Mouse (Mus musculus): ENCODE measurements around the gene Anxa5. TPM values are rescaled to one million over a fixed set of nuclear protein-coding genes. Genes with fewer than 3 reads are reported as not detected.

Gene Anxa5
- polyA plus RNA-seq, 1 experiment from 2014 or later, result 49.1 TPM

DNA sequence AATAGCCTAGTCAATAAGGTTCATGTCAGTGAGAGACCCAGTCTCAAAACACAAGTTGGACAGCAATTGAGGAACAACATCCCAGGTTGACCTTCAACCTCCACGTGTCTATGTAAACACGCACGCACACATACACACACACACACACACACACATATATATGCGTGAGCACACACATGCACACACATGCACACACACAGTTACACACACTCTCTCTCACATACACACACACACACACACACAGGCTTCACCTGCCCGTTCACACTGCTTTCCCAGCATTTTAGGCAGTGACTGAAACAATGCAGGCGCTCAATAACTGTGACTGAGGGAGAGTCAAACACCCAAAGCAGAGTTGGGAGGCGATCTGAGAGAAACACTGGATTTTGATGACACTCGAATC lies 29.6 kb upstream of the Anxa5 start:
- ATAC-seq (ENCODE audit: low FRiP score, low TSS enrichment) (peak; percentile 43; the same call in 1 of the 2 replicates), DNase-seq (no peak)
- H3K36me3 ChIP-seq (ENCODE audit: control insufficient read depth, insufficient read depth, low read length), result no peaks in the 10 kb centered on the region
- H3K4me1 ChIP-seq (ENCODE audit: control insufficient read depth, insufficient read depth, low read length), result no peaks in the 10 kb centered on the region
- no peak overlapping the region for H3K4me3 ChIP-seq (replicated peaks; ENCODE audit: low read depth, low read length)
- no peaks in the 10 kb centered on the region for H3K9me3 ChIP-seq (ENCODE audit: control insufficient read depth, low read length)
- H3K27me3 ChIP-seq (ENCODE audit: control insufficient read depth, insufficient read depth, low read length), result no peaks in the 10 kb centered on the region
- 0 out of 2 replicates have a peak overlapping the region, but pooled peaks have one; percentile 46 for H3K27ac ChIP-seq (replicated peaks; ENCODE audit: low read depth, low read length)
- no peak overlapping the region for H3K4me2 ChIP-seq (ENCODE audit: low read length)
- no peak overlapping the region for H3K9ac ChIP-seq (replicated peaks; ENCODE audit: low read length)
- 71% methylated on average over 8 of the region's 8 CpGs for WGBS

GRCm38 (mm10) chr3:36501546-36501945 lies 25.9 kb upstream of the Anxa5 start:
- H3K27me3 ChIP-seq (ENCODE audit: control insufficient read depth, insufficient read depth, low read length), result no peaks in the 10 kb centered on the region
- H3K36me3 ChIP-seq (ENCODE audit: control insufficient read depth, insufficient read depth, low read length), result no peaks in the 10 kb centered on the region
- H3K27ac ChIP-seq (replicated peaks; ENCODE audit: low read depth, low read length), result no peak overlapping the region
- DNase-seq (no peak), ATAC-seq (ENCODE audit: low FRiP score, low TSS enrichment) (no peak)
- no peak overlapping the region for H3K4me3 ChIP-seq (replicated peaks; ENCODE audit: low read depth, low read length)
- no peak overlapping the region for H3K9ac ChIP-seq (replicated peaks; ENCODE audit: low read length)
- no peaks in the 10 kb centered on the region for H3K9me3 ChIP-seq (ENCODE audit: control insufficient read depth, low read length)
- WGBS, result 76% methylated on average over 7 of the region's 7 CpGs
- no peak overlapping the region for H3K4me2 ChIP-seq (ENCODE audit: low read length)
- H3K4me1 ChIP-seq (ENCODE audit: control insufficient read depth, insufficient read depth, low read length), result no peaks in the 10 kb centered on the region

- ATAC-seq (ENCODE audit: low FRiP score, low TSS enrichment), result no peak
- Histone ChIP-seq H3K4me2 (ENCODE audit: low read length) (no peak overlapping the region), H3K4me1 (ENCODE audit: control insufficient read depth, insufficient read depth, low read length) (no peaks in the 10 kb centered on the region), H3K27me3 (ENCODE audit: control insufficient read depth, insufficient read depth, low read length) (no peaks in the 10 kb centered on the region), H3K4me3 (replicated peaks; ENCODE audit: low read depth, low read length) (no peak overlapping the region), H3K27ac (replicated peaks; ENCODE audit: low read depth, low read length) (no peak overlapping the region), H3K9ac (replicated peaks; ENCODE audit: low read length) (no peak overlapping the region), H3K9me3 (ENCODE audit: control insufficient read depth, low read length) (no peaks in the 10 kb centered on the region), H3K36me3 (ENCODE audit: control insufficient read depth, insufficient read depth, low read length) (no peaks in the 10 kb centered on the region)
- 87% methylated on average over 8 of the region's 8 CpGs for WGBS
- no peak for DNase-seq
Measured at GRCm38 (mm10) chr3:36500976-36501375, 25.3 kb upstream of the Anxa5 start.

DNA sequence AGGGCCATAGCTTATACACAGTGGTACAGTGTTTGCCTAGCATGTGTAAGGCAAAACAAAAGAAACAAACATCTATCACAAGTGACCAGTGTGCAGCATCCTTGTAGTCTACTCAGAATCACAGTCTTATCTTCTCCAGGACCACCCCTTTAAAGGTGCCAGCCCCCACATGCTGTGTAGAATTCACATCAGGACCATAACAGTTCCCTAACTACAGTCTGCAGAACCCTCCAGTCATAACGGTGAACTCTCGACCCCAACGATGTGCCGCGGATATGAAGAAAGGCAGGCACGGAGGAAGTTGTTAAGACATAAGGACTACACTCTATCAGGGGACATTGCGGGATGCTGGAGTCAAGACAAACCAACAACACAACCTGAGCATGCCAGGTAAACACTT lies 23.7 kb upstream of the Anxa5 start:
- ATAC-seq (ENCODE audit: low FRiP score, low TSS enrichment) (no peak), DNase-seq (no peak)
- Histone ChIP-seq H3K9ac (replicated peaks; ENCODE audit: low read length) (no peak overlapping the region), H3K36me3 (ENCODE audit: control insufficient read depth, insufficient read depth, low read length) (no peaks in the 10 kb centered on the region), H3K27ac (replicated peaks; ENCODE audit: low read depth, low read length) (no peak overlapping the region), H3K27me3 (ENCODE audit: control insufficient read depth, insufficient read depth, low read length) (no peaks in the 10 kb centered on the region), H3K4me3 (replicated peaks; ENCODE audit: low read depth, low read length) (no peak overlapping the region), H3K4me2 (ENCODE audit: low read length) (no peak overlapping the region), H3K9me3 (ENCODE audit: control insufficient read depth, low read length) (no peaks in the 10 kb centered on the region), H3K4me1 (ENCODE audit: control insufficient read depth, insufficient read depth, low read length) (no peaks in the 10 kb centered on the region)
- 93% methylated on average over 7 of the region's 7 CpGs for WGBS

DNA sequence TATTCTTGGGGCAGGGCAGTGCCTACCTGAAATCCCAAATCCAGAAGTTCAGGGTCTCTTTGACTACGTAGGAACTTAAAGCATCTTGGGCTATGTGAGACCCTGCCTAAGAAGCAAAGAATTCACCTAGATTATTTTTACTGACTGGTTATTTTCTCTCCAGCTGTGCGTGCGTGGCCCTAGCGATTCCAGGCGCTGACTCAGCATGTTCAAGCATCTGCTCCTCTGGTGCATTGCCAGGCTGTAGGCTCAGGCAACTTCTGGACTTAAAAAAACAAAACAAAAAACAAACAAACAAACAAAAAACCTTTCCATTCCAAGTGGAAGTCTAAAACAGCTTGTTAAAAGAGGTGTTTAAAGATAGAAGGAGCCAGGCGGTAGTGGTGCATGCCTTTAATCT lies 22.5 kb upstream of the Anxa5 start:
- 91% methylated on average over 6 of the region's 6 CpGs for WGBS

GRCm38 (mm10) chr3:36496746-36497145 lies 21.1 kb upstream of the Anxa5 start:
- Histone ChIP-seq H3K9ac (replicated peaks; ENCODE audit: low read length) (no peak overlapping the region), H3K4me1 (ENCODE audit: control insufficient read depth, insufficient read depth, low read length) (no peaks in the 10 kb centered on the region), H3K36me3 (ENCODE audit: control insufficient read depth, insufficient read depth, low read length) (no peaks in the 10 kb centered on the region), H3K27ac (replicated peaks; ENCODE audit: low read depth, low read length) (no peak overlapping the region), H3K27me3 (ENCODE audit: control insufficient read depth, insufficient read depth, low read length) (no peaks in the 10 kb centered on the region), H3K9me3 (ENCODE audit: control insufficient read depth, low read length) (no peaks in the 10 kb centered on the region), H3K4me3 (replicated peaks; ENCODE audit: low read depth, low read length) (no peak overlapping the region), H3K4me2 (ENCODE audit: low read length) (no peak overlapping the region)
- 18% methylated on average over 14 of the region's 14 CpGs for WGBS
- DNase-seq, result peak; percentile 87
- no peak for ATAC-seq (ENCODE audit: low FRiP score, low TSS enrichment)

More for the DNA sequence above, 22.5 kb upstream of the Anxa5 start:
- H3K27me3 ChIP-seq (ENCODE audit: control insufficient read depth, insufficient read depth, low read length), result no peaks in the 10 kb centered on the region
- ATAC-seq (ENCODE audit: low FRiP score, low TSS enrichment) (no peak), DNase-seq (no peak)
- H3K36me3 ChIP-seq (ENCODE audit: control insufficient read depth, insufficient read depth, low read length), result no peaks in the 10 kb centered on the region
- H3K9me3 ChIP-seq (ENCODE audit: control insufficient read depth, low read length), result no peaks in the 10 kb centered on the region
- H3K27ac ChIP-seq (replicated peaks; ENCODE audit: low read depth, low read length), result no peak overlapping the region
- H3K9ac ChIP-seq (replicated peaks; ENCODE audit: low read length), result no peak overlapping the region
- no peak overlapping the region for H3K4me3 ChIP-seq (replicated peaks; ENCODE audit: low read depth, low read length)
- no peaks in the 10 kb centered on the region for H3K4me1 ChIP-seq (ENCODE audit: control insufficient read depth, insufficient read depth, low read length)
- H3K4me2 ChIP-seq (ENCODE audit: low read length), result no peak overlapping the region

DNA sequence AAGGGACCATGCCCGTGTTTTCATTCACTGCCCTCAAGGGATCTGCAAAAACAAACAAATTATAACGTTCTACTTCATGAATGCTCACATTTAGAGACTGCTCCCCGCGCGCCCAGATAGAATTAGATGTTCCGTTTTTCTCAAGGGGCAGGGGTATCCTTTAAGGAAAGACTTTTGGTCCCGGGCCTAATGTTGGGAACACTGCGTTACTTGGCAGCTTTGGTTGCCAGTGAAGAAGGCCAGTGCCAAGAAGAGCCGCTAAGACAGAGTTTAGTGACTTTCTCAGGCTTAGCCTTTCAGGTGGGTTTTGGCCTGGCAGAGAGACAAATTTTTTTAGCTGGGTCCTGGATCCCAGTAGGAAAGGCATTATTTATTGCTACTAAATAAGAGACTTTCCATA lies 20.6 kb upstream of the Anxa5 start:
- H3K9me3 ChIP-seq (ENCODE audit: control insufficient read depth, low read length), result no peaks in the 10 kb centered on the region
- DNase-seq (no peak), ATAC-seq (ENCODE audit: low FRiP score, low TSS enrichment) (no peak)
- H3K4me3 ChIP-seq (replicated peaks; ENCODE audit: low read depth, low read length), result no peak overlapping the region
- H3K27me3 ChIP-seq (ENCODE audit: control insufficient read depth, insufficient read depth, low read length), result no peaks in the 10 kb centered on the region
- no peak overlapping the region for H3K4me2 ChIP-seq (ENCODE audit: low read length)
- H3K4me1 ChIP-seq (ENCODE audit: control insufficient read depth, insufficient read depth, low read length), result no peaks in the 10 kb centered on the region
- no peaks in the 10 kb centered on the region for H3K36me3 ChIP-seq (ENCODE audit: control insufficient read depth, insufficient read depth, low read length)
- 88% methylated on average over 9 of the region's 9 CpGs for WGBS
- no peak overlapping the region for H3K27ac ChIP-seq (replicated peaks; ENCODE audit: low read depth, low read length)
- H3K9ac ChIP-seq (replicated peaks; ENCODE audit: low read length), result no peak overlapping the region

- Histone ChIP-seq H3K27me3 (ENCODE audit: control insufficient read depth, insufficient read depth, low read length) (no peaks in the 10 kb centered on the region), H3K4me2 (ENCODE audit: low read length) (no peak overlapping the region), H3K36me3 (ENCODE audit: control insufficient read depth, insufficient read depth, low read length) (no peaks in the 10 kb centered on the region), H3K4me3 (replicated peaks; ENCODE audit: low read depth, low read length) (no peak overlapping the region), H3K27ac (replicated peaks; ENCODE audit: low read depth, low read length) (no peak overlapping the region), H3K4me1 (ENCODE audit: control insufficient read depth, insufficient read depth, low read length) (no peaks in the 10 kb centered on the region), H3K9me3 (ENCODE audit: control insufficient read depth, low read length) (no peaks in the 10 kb centered on the region), H3K9ac (replicated peaks; ENCODE audit: low read length) (no peak overlapping the region)
- ATAC-seq (ENCODE audit: low FRiP score, low TSS enrichment), result peak; percentile 73
- 9% methylated on average over 6 of the region's 6 CpGs for WGBS
- DNase-seq, result peak; percentile 93
Measured at GRCm38 (mm10) chr3:36495436-36495835, 19.7 kb upstream of the Anxa5 start.

DNA sequence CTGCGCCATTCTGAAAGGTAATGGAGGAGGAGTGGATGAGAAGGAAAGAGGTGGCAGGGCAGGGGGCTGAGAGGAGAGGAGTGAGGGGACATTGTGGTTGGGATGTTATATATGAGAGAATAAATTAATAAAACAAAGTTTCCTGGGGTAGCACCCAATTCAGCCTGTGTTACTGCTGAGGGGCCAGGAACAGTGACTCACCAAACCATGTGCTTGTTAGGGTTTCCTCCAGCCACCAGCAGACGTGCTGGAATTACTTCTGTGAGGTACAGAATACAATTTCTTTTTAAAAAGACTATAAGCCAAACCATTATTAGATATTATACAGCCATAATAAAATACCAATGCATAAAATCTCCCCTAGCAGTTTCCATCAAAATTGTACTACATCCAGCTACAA lies 18.9 kb upstream of the Anxa5 start:
- H3K9ac ChIP-seq (replicated peaks; ENCODE audit: low read length), result no peak overlapping the region
- ATAC-seq (ENCODE audit: low FRiP score, low TSS enrichment) (no peak), DNase-seq (no peak)
- no peaks in the 10 kb centered on the region for H3K4me1 ChIP-seq (ENCODE audit: control insufficient read depth, insufficient read depth, low read length)
- no peak overlapping the region for H3K4me3 ChIP-seq (replicated peaks; ENCODE audit: low read depth, low read length)
- H3K9me3 ChIP-seq (ENCODE audit: control insufficient read depth, low read length), result no peaks in the 10 kb centered on the region
- WGBS, result 90% methylated on average over 2 of the region's 2 CpGs
- H3K27me3 ChIP-seq (ENCODE audit: control insufficient read depth, insufficient read depth, low read length), result no peaks in the 10 kb centered on the region
- no peak overlapping the region for H3K4me2 ChIP-seq (ENCODE audit: low read length)
- H3K36me3 ChIP-seq (ENCODE audit: control insufficient read depth, insufficient read depth, low read length), result no peaks in the 10 kb centered on the region
- no peak overlapping the region for H3K27ac ChIP-seq (replicated peaks; ENCODE audit: low read depth, low read length)

All from midbrain, embryonic 14.5 days (tissue).